15 mouse cellular contexts compared by ENCODE assay signal in genomic region chr11:3887331-3887730, GRCm38 (mm10). TPM values are rescaled to one million over a fixed set of nuclear protein-coding genes. Genes with fewer than 3 reads are reported as not detected.
DNase-seq lines count a peak whose midpoint lies in the region; ATAC-seq and TF ChIP-seq lines count a peak whose summit lies in the region.
"Had no signal": no experiment of that assay in that cellular context is flagged by ENCODE, and none has a peak within 500 bp of the region (broad histone marks: within the 10 kb centered on the region; RNA-seq: fewer than 3 reads in every experiment).

No protein-coding gene starts in this region.

- no peak for TF ChIP-seq EP300 in stomach, postnatal 0 days (optimal IDR thresholded peaks at IDR 0.05)

- H3K27ac ChIP-seq in midbrain, postnatal 0 days (ENCODE audit: low read depth, low read length), result no peak overlapping the region
- no peak overlapping the region for H3K27ac ChIP-seq in midbrain, embryonic 11.5 days (ENCODE audit: low read depth, low read length)
- H3K27ac ChIP-seq in liver, embryonic 11.5 days (ENCODE audit: low read depth, low read length), result no peak overlapping the region
- no peak overlapping the region for H3K27ac ChIP-seq in stomach, postnatal 0 days (replicated peaks)
- H3K27ac ChIP-seq: heart, embryonic 15.5 days; hindbrain, embryonic 14.5 days; neural tube, embryonic 13.5 days had no signal

- no peaks in the 10 kb centered on the region for H3K9me3 ChIP-seq in midbrain, postnatal 0 days (ENCODE audit: low read length)
- no peaks in the 10 kb centered on the region for H3K9me3 ChIP-seq in midbrain, embryonic 11.5 days (ENCODE audit: control insufficient read depth, low read length)
- H3K9me3 ChIP-seq in liver, embryonic 11.5 days (ENCODE audit: control insufficient read depth, low read length), result no peaks in the 10 kb centered on the region
- H3K9me3 ChIP-seq in stomach, postnatal 0 days (ENCODE audit: control insufficient read depth, low read length), result no peaks in the 10 kb centered on the region
- H3K9me3 ChIP-seq: heart, embryonic 15.5 days; neural tube, embryonic 13.5 days had no signal

- TF ChIP-seq CTCF in midbrain, postnatal 0 days (IDR thresholded peaks at IDR 0.05), result no peak
- no peak for TF ChIP-seq CTCF in stomach, postnatal 0 days (IDR thresholded peaks at IDR 0.05; ENCODE audit: low read depth)

- H3K4me2 ChIP-seq in midbrain, postnatal 0 days (ENCODE audit: low read depth, low read length, poor library complexity, severe bottlenecking), result no peak overlapping the region
- no peak overlapping the region for H3K4me2 ChIP-seq in midbrain, embryonic 11.5 days
- H3K4me2 ChIP-seq in liver, embryonic 11.5 days, result no peak overlapping the region
- H3K4me2 ChIP-seq in stomach, postnatal 0 days (replicated peaks; ENCODE audit: low read depth), result no peak overlapping the region
- H3K4me2 ChIP-seq: heart, embryonic 15.5 days; hindbrain, embryonic 14.5 days; neural tube, embryonic 13.5 days had no signal

- no peaks in the 10 kb centered on the region for H3K4me1 ChIP-seq in midbrain, postnatal 0 days (ENCODE audit: insufficient read depth, low read length)
- H3K4me1 ChIP-seq in midbrain, embryonic 11.5 days (ENCODE audit: control insufficient read depth, insufficient read depth, low read length), result no peaks in the 10 kb centered on the region
- peaks cover 3% of the 10 kb centered on the region; the same call in 1 of the 2 replicates for H3K4me1 ChIP-seq in liver, embryonic 11.5 days (replicated peaks; ENCODE audit: control insufficient read depth, insufficient read depth, low read length)
- H3K4me1 ChIP-seq in stomach, postnatal 0 days (replicated peaks; ENCODE audit: control insufficient read depth, insufficient read depth), result no peaks in the 10 kb centered on the region
- H3K4me1 ChIP-seq: heart, embryonic 15.5 days had no signal

- 79% methylated on average over 5 of the region's 5 CpGs for WGBS in midbrain, postnatal 0 days
- WGBS in midbrain, embryonic 11.5 days, result 85% methylated on average over 5 of the region's 5 CpGs
- WGBS in liver, embryonic 11.5 days, result 58% methylated on average over 5 of the region's 5 CpGs
- 60% methylated on average over 5 of the region's 5 CpGs for WGBS in stomach, postnatal 0 days

- H3K36me3 ChIP-seq in midbrain, postnatal 0 days (ENCODE audit: insufficient read depth, low read length), result no peaks in the 10 kb centered on the region
- H3K36me3 ChIP-seq in midbrain, embryonic 11.5 days (ENCODE audit: control insufficient read depth, insufficient read depth, low read length), result no peaks in the 10 kb centered on the region
- no peaks in the 10 kb centered on the region for H3K36me3 ChIP-seq in liver, embryonic 11.5 days (ENCODE audit: control insufficient read depth, insufficient read depth, low read length)
- no peaks in the 10 kb centered on the region for H3K36me3 ChIP-seq in stomach, postnatal 0 days (ENCODE audit: control insufficient read depth, insufficient read depth, low read length)
- H3K36me3 ChIP-seq: heart, embryonic 15.5 days; neural tube, embryonic 13.5 days had no signal

- no peak for ATAC-seq in midbrain, postnatal 0 days (ENCODE audit: low FRiP score)
- no peak for ATAC-seq in midbrain, embryonic 11.5 days (ENCODE audit: low FRiP score)
- ATAC-seq in liver, embryonic 11.5 days (replicated peaks; ENCODE audit: low FRiP score), result peak; percentile 94
- peak; percentile 88 for ATAC-seq in stomach, postnatal 0 days (ENCODE audit: low FRiP score, low TSS enrichment)

- H3K4me3 ChIP-seq in midbrain, postnatal 0 days (ENCODE audit: low read depth, low read length), result no peak overlapping the region
- H3K4me3 ChIP-seq in midbrain, embryonic 11.5 days (ENCODE audit: low read depth, low read length), result no peak overlapping the region
- H3K4me3 ChIP-seq in liver, embryonic 11.5 days (ENCODE audit: low read depth, low read length), result no peak overlapping the region
- no peak overlapping the region for H3K4me3 ChIP-seq in stomach, postnatal 0 days (ENCODE audit: low read depth, low read length)
- H3K4me3 ChIP-seq: heart, embryonic 15.5 days; neural tube, embryonic 13.5 days had no signal

- H3K9ac ChIP-seq in midbrain, postnatal 0 days (replicated peaks; ENCODE audit: low read length, poor library complexity, severe bottlenecking), result no peak overlapping the region
- H3K9ac ChIP-seq in midbrain, embryonic 11.5 days (ENCODE audit: low read length), result no peak overlapping the region
- H3K9ac ChIP-seq in liver, embryonic 11.5 days (ENCODE audit: low read depth, low read length), result no peak overlapping the region
- H3K9ac ChIP-seq in stomach, postnatal 0 days (ENCODE audit: low read length), result no peak overlapping the region
- H3K9ac ChIP-seq: heart, embryonic 15.5 days; hindbrain, embryonic 14.5 days; neural tube, embryonic 13.5 days had no signal

- peak; percentile 28 to 32 for DNase-seq in adrenal gland, postnatal 36 days
- no peak for DNase-seq in adrenal gland, adult 8-10 months
- peak; percentile 15 for DNase-seq in midbrain, postnatal 0 days (ENCODE audit: low spot score)
- no peak for DNase-seq in midbrain, embryonic 11.5 days (ENCODE audit: low spot score, missing footprints)
- no peak for DNase-seq in liver, embryonic 11.5 days (ENCODE audit: low spot score)
- peak; percentile 30 for DNase-seq in stomach, postnatal 0 days (ENCODE audit: low spot score)
- DNase-seq in thymus, postnatal 0 days (ENCODE audit: low spot score), result no peak
- DNase-seq in kidney, adult 8-10 months, result no peak
- DNase-seq: embryo, embryonic 11 days; gastrocnemius, postnatal 36 days; kidney, adult 18-20 months; lung, postnatal 4 days had no signal

- no peaks in the 10 kb centered on the region for H3K27me3 ChIP-seq in midbrain, postnatal 0 days (ENCODE audit: insufficient read depth, low read length)
- no peaks in the 10 kb centered on the region for H3K27me3 ChIP-seq in midbrain, embryonic 11.5 days (ENCODE audit: control insufficient read depth, insufficient read depth, low read length)
- no peaks in the 10 kb centered on the region for H3K27me3 ChIP-seq in liver, embryonic 11.5 days (replicated peaks; ENCODE audit: control insufficient read depth, insufficient read depth, low read length)
- no peaks in the 10 kb centered on the region for H3K27me3 ChIP-seq in stomach, postnatal 0 days (ENCODE audit: control insufficient read depth, insufficient read depth, low read length)
- H3K27me3 ChIP-seq: heart, embryonic 15.5 days; neural tube, embryonic 13.5 days had no signal

RNA-seq across cellular contexts. Expression of gene 4921536K21Rik, which starts 7.6 kb away (rescaled TPM):
- total RNA-seq in adrenal gland, postnatal 36 days (2021), result under 1 TPM; 0.60 to 0.63 TPM
- under 1 TPM; 0.56 to 0.81 (median 0.70) TPM for total RNA-seq in adrenal gland, adult 8-10 months (2022)
- 0.49 and 0.61 TPM in 2 replicates for total RNA-seq in midbrain, postnatal 0 days (2014; rRNA removed)
- polyA plus RNA-seq in midbrain, postnatal 0 days (2015; fragmentation: Nextera tagmentation; extraction: Ambion mirVana), result 0.28 and 0.41 TPM in 2 replicates
- 0.57 and 0.64 TPM in 2 replicates for polyA plus RNA-seq in midbrain, embryonic 11.5 days (2014; fragmentation: Nextera tagmentation; extraction: Ambion mirVana)
- not detected in 2 replicates for polyA plus RNA-seq in liver, embryonic 11.5 days (2014; fragmentation: Nextera tagmentation; extraction: Ambion mirVana)
- 0.12 TPM in 2 replicates for polyA plus RNA-seq in stomach, postnatal 0 days (2015; fragmentation: Nextera tagmentation; extraction: Ambion mirVana)
- 0.06 and 0.08 TPM in 2 replicates for polyA plus RNA-seq in thymus, postnatal 0 days (2015; fragmentation: Nextera tagmentation; extraction: Ambion mirVana)

RNA-seq across cellular contexts. Expression of gene Dusp18, which starts 7.7 kb away (rescaled TPM):
- total RNA-seq in adrenal gland, postnatal 36 days (2021), result 1 to 10 TPM; 4.0 to 6.0 TPM
- total RNA-seq in adrenal gland, adult 8-10 months (2022), result 1 to 10 TPM; 4.7 to 9.3 (median 6.6) TPM
- total RNA-seq in midbrain, postnatal 0 days (2014; rRNA removed), result 20.7 and 23.7 TPM in 2 replicates
- polyA plus RNA-seq in midbrain, postnatal 0 days (2015; fragmentation: Nextera tagmentation; extraction: Ambion mirVana), result 20.5 and 24.1 TPM in 2 replicates
- 20.1 and 21.4 TPM in 2 replicates for polyA plus RNA-seq in midbrain, embryonic 11.5 days (2014; fragmentation: Nextera tagmentation; extraction: Ambion mirVana)
- polyA plus RNA-seq in liver, embryonic 11.5 days (2014; fragmentation: Nextera tagmentation; extraction: Ambion mirVana), result 2.0 and 2.5 TPM in 2 replicates
- 2.8 TPM in 2 replicates for polyA plus RNA-seq in stomach, postnatal 0 days (2015; fragmentation: Nextera tagmentation; extraction: Ambion mirVana)
- 0.62 and 0.71 TPM in 2 replicates for polyA plus RNA-seq in thymus, postnatal 0 days (2015; fragmentation: Nextera tagmentation; extraction: Ambion mirVana)

RNA-seq across cellular contexts. Expression of gene Osbp2, which starts 23.6 kb away (rescaled TPM):
- total RNA-seq in adrenal gland, postnatal 36 days (2021), result 1 to 10 TPM; 2.2 to 2.5 TPM
- total RNA-seq in adrenal gland, adult 8-10 months (2022), result 1 to 10 TPM; 2.1 to 7.4 (median 3.7) TPM
- total RNA-seq in midbrain, postnatal 0 days (2014; rRNA removed), result 67.2 and 96.0 TPM in 2 replicates
- 51.8 and 52.5 TPM in 2 replicates for polyA plus RNA-seq in midbrain, postnatal 0 days (2015; fragmentation: Nextera tagmentation; extraction: Ambion mirVana)
- polyA plus RNA-seq in midbrain, embryonic 11.5 days (2014; fragmentation: Nextera tagmentation; extraction: Ambion mirVana), result 1.5 and 1.6 TPM in 2 replicates
- polyA plus RNA-seq in liver, embryonic 11.5 days (2014; fragmentation: Nextera tagmentation; extraction: Ambion mirVana), result 0.32 and 0.38 TPM in 2 replicates
- 0.42 and 0.69 TPM in 2 replicates for polyA plus RNA-seq in stomach, postnatal 0 days (2015; fragmentation: Nextera tagmentation; extraction: Ambion mirVana)
- 0.10 and 0.28 TPM in 2 replicates for polyA plus RNA-seq in thymus, postnatal 0 days (2015; fragmentation: Nextera tagmentation; extraction: Ambion mirVana)

RNA-seq across cellular contexts. Expression of gene Slc35e4, which starts 27.1 kb away (rescaled TPM):
- 1 to 10 TPM; 5.5 to 7.2 TPM for total RNA-seq in adrenal gland, postnatal 36 days (2021)
- 10 to 100 TPM in 2 of 4 experiments, 1 to 10 TPM in 2; 5.9 to 15.5 (median 10.2) TPM for total RNA-seq in adrenal gland, adult 8-10 months (2022)
- 48.2 and 56.5 TPM in 2 replicates for total RNA-seq in midbrain, postnatal 0 days (2014; rRNA removed)
- 27.3 and 27.4 TPM in 2 replicates for polyA plus RNA-seq in midbrain, postnatal 0 days (2015; fragmentation: Nextera tagmentation; extraction: Ambion mirVana)
- 3.2 and 3.5 TPM in 2 replicates for polyA plus RNA-seq in midbrain, embryonic 11.5 days (2014; fragmentation: Nextera tagmentation; extraction: Ambion mirVana)
- polyA plus RNA-seq in liver, embryonic 11.5 days (2014; fragmentation: Nextera tagmentation; extraction: Ambion mirVana), result 0.97 and 1.4 TPM in 2 replicates
- 7.3 and 7.5 TPM in 2 replicates for polyA plus RNA-seq in stomach, postnatal 0 days (2015; fragmentation: Nextera tagmentation; extraction: Ambion mirVana)
- polyA plus RNA-seq in thymus, postnatal 0 days (2015; fragmentation: Nextera tagmentation; extraction: Ambion mirVana), result 0.87 and 0.99 TPM in 2 replicates

RNA-seq across cellular contexts. Expression of gene Tcn2, which starts 44.6 kb away (rescaled TPM):
- total RNA-seq in adrenal gland, postnatal 36 days (2021), result 100 to 1,000 TPM; 131 to 132 TPM
- total RNA-seq in adrenal gland, adult 8-10 months (2022), result 100 to 1,000 TPM; 129 to 145 (median 137) TPM
- total RNA-seq in midbrain, postnatal 0 days (2014; rRNA removed), result 20.9 and 28.8 TPM in 2 replicates
- polyA plus RNA-seq in midbrain, postnatal 0 days (2015; fragmentation: Nextera tagmentation; extraction: Ambion mirVana), result 22.0 and 27.0 TPM in 2 replicates
- 28.4 and 30.9 TPM in 2 replicates for polyA plus RNA-seq in midbrain, embryonic 11.5 days (2014; fragmentation: Nextera tagmentation; extraction: Ambion mirVana)
- 21.1 and 22.7 TPM in 2 replicates for polyA plus RNA-seq in liver, embryonic 11.5 days (2014; fragmentation: Nextera tagmentation; extraction: Ambion mirVana)
- 47.5 and 53.3 TPM in 2 replicates for polyA plus RNA-seq in stomach, postnatal 0 days (2015; fragmentation: Nextera tagmentation; extraction: Ambion mirVana)
- polyA plus RNA-seq in thymus, postnatal 0 days (2015; fragmentation: Nextera tagmentation; extraction: Ambion mirVana), result 25.5 and 27.1 TPM in 2 replicates

Comparison
In these comparisons a context has a peak if more than half of its experiments do, and no peak if none do; other contexts are left out.
1. DNase-seq: peak in adrenal gland, postnatal 36 days (2 of 2), midbrain, postnatal 0 days (single experiment) and stomach, postnatal 0 days (single experiment); none in adrenal gland, adult 8-10 months (single experiment), midbrain, embryonic 11.5 days (single experiment), liver, embryonic 11.5 days (single experiment), thymus, postnatal 0 days (single experiment) and kidney, adult 8-10 months (0 of 2).
2. RNA of gene Osbp2, which starts 23.6 kb away (polyA plus RNA-seq): 51.8 to 52.5 TPM in midbrain, postnatal 0 days; 1.5 to 1.6 TPM in midbrain, embryonic 11.5 days, 0.42 to 0.69 TPM in stomach, postnatal 0 days, 0.32 to 0.38 TPM in liver, embryonic 11.5 days and 0.10 to 0.28 TPM in thymus, postnatal 0 days; every median in the first group is over 10 times any median in the second.
3. ATAC-seq: peak in liver, embryonic 11.5 days (single experiment) and stomach, postnatal 0 days (single experiment); none in midbrain, postnatal 0 days (single experiment) and midbrain, embryonic 11.5 days (single experiment).